Mouse (Mus musculus): Measurements from ENCODE around the gene Pde4a. TPM values are rescaled to one million over a fixed set of nuclear protein-coding genes. Genes with fewer than 3 reads are reported as not detected.

Gene Pde4a
- polyA plus RNA-seq, 1 experiment: 9.5 TPM

- TF ChIP-seq POLR2A (IDR thresholded peaks at IDR 0.05; ENCODE audit: insufficient read depth, low read length): no peak
- H3K4me3 ChIP-seq (ENCODE audit: low read depth, low read length): peak overlapping the region; percentile 72
- peak overlapping the region; percentile 94 for H3K9ac ChIP-seq (ENCODE audit: low read depth, poor library complexity, severe bottlenecking)
- peaks cover 1% of the 10 kb centered on the region for H3K4me1 ChIP-seq (ENCODE audit: control insufficient read depth, insufficient read depth, low read length)
- H3K36me3 ChIP-seq (ENCODE audit: control insufficient read depth, insufficient read depth, low read length, poor library complexity, severe bottlenecking): no peaks in the 10 kb centered on the region
- H3K27ac ChIP-seq (ENCODE audit: insufficient read depth, low read length): peak overlapping the region; percentile 8; the same call in 1 of the 2 replicates
- 0 out of 2 replicates have a peak, but pooled peaks cover 7% of the 10 kb centered on the region for H3K27me3 ChIP-seq (ENCODE audit: control insufficient read depth, insufficient read depth, low read length, poor library complexity, severe bottlenecking)
- H3K9me3 ChIP-seq (replicated peaks; ENCODE audit: control insufficient read depth, insufficient read depth, low read length, poor library complexity, severe bottlenecking): no peaks in the 10 kb centered on the region
These were observed 73.9 kb downstream of the Pde4a start for GRCm38 (mm10) chr9:21239465-21239848.

GRCm38 (mm10) chr9:21241343-21241742 lies 75.8 kb downstream of the Pde4a start:
- H3K27me3 ChIP-seq (ENCODE audit: control insufficient read depth, insufficient read depth, low read length, poor library complexity, severe bottlenecking): 0 out of 2 replicates have a peak, but pooled peaks cover 7% of the 10 kb centered on the region
- peaks cover 1% of the 10 kb centered on the region for H3K4me1 ChIP-seq (ENCODE audit: control insufficient read depth, insufficient read depth, low read length)
- H3K36me3 ChIP-seq (ENCODE audit: control insufficient read depth, insufficient read depth, low read length, poor library complexity, severe bottlenecking): no peaks in the 10 kb centered on the region
- no peak overlapping the region for H3K9ac ChIP-seq (ENCODE audit: low read depth, poor library complexity, severe bottlenecking)
- TF ChIP-seq EP300 (IDR thresholded peaks at IDR 0.05; ENCODE audit: insufficient read depth, low read depth, low read length) (no peak), CTCF (IDR thresholded peaks at IDR 0.05; ENCODE audit: low read depth, low read length) (peak; percentile 95)
- no peaks in the 10 kb centered on the region for H3K9me3 ChIP-seq (replicated peaks; ENCODE audit: control insufficient read depth, insufficient read depth, low read length, poor library complexity, severe bottlenecking)
- H3K27ac ChIP-seq (ENCODE audit: insufficient read depth, low read length): no peak overlapping the region
- H3K4me3 ChIP-seq (ENCODE audit: low read depth, low read length): no peak overlapping the region

- TF ChIP-seq POLR2A (IDR thresholded peaks at IDR 0.05; ENCODE audit: insufficient read depth, low read length): no peak
- TF ChIP-seq EP300 (IDR thresholded peaks at IDR 0.05; ENCODE audit: insufficient read depth, low read depth, low read length): 0 out of 2 replicates have a peak, but pooled peaks have one; percentile 4
- H3K27ac ChIP-seq (ENCODE audit: insufficient read depth, low read length): no peak overlapping the region
- no peaks in the 10 kb centered on the region for H3K36me3 ChIP-seq (ENCODE audit: control insufficient read depth, insufficient read depth, low read length, poor library complexity, severe bottlenecking)
- H3K27me3 ChIP-seq (ENCODE audit: control insufficient read depth, insufficient read depth, low read length, poor library complexity, severe bottlenecking): 0 out of 2 replicates have a peak, but pooled peaks cover 7% of the 10 kb centered on the region
- H3K9ac ChIP-seq (ENCODE audit: low read depth, poor library complexity, severe bottlenecking): peak overlapping the region; percentile 26
- H3K4me3 ChIP-seq (ENCODE audit: low read depth, low read length): peak overlapping the region; percentile 70
- peaks cover 1% of the 10 kb centered on the region for H3K4me1 ChIP-seq (ENCODE audit: control insufficient read depth, insufficient read depth, low read length)
- no peaks in the 10 kb centered on the region for H3K9me3 ChIP-seq (replicated peaks; ENCODE audit: control insufficient read depth, insufficient read depth, low read length, poor library complexity, severe bottlenecking)
These were observed 78.4 kb downstream of the Pde4a start for GRCm38 (mm10) chr9:21243826-21244427.

GRCm38 (mm10) chr9:21244428-21245112 lies 79.1 kb downstream of the Pde4a start:
- H3K27ac ChIP-seq (ENCODE audit: insufficient read depth, low read length): no peak overlapping the region
- peak overlapping the region; percentile 70 for H3K4me3 ChIP-seq (ENCODE audit: low read depth, low read length)
- H3K4me1 ChIP-seq (ENCODE audit: control insufficient read depth, insufficient read depth, low read length): peaks cover 1% of the 10 kb centered on the region
- H3K36me3 ChIP-seq (ENCODE audit: control insufficient read depth, insufficient read depth, low read length, poor library complexity, severe bottlenecking): no peaks in the 10 kb centered on the region
- TF ChIP-seq EP300 (IDR thresholded peaks at IDR 0.05; ENCODE audit: insufficient read depth, low read depth, low read length) (no peak), POLR2A (IDR thresholded peaks at IDR 0.05; ENCODE audit: insufficient read depth, low read length) (no peak), CTCF (IDR thresholded peaks at IDR 0.05; ENCODE audit: low read depth, low read length) (no peak)
- H3K9me3 ChIP-seq (replicated peaks; ENCODE audit: control insufficient read depth, insufficient read depth, low read length, poor library complexity, severe bottlenecking): no peaks in the 10 kb centered on the region
- H3K27me3 ChIP-seq (ENCODE audit: control insufficient read depth, insufficient read depth, low read length, poor library complexity, severe bottlenecking): 0 out of 2 replicates have a peak, but pooled peaks cover 7% of the 10 kb centered on the region
- H3K9ac ChIP-seq (ENCODE audit: low read depth, poor library complexity, severe bottlenecking): peak overlapping the region; percentile 26

GRCm38 (mm10) chr9:21245113-21245487 lies 79.6 kb downstream of the Pde4a start:
- TF ChIP-seq POLR2A (IDR thresholded peaks at IDR 0.05; ENCODE audit: insufficient read depth, low read length) (no peak), CTCF (IDR thresholded peaks at IDR 0.05; ENCODE audit: low read depth, low read length) (no peak), EP300 (IDR thresholded peaks at IDR 0.05; ENCODE audit: insufficient read depth, low read depth, low read length) (no peak)
- Histone ChIP-seq H3K9ac (ENCODE audit: low read depth, poor library complexity, severe bottlenecking) (peak overlapping the region; percentile 26), H3K27ac (ENCODE audit: insufficient read depth, low read length) (no peak overlapping the region), H3K9me3 (replicated peaks; ENCODE audit: control insufficient read depth, insufficient read depth, low read length, poor library complexity, severe bottlenecking) (no peaks in the 10 kb centered on the region), H3K4me3 (ENCODE audit: low read depth, low read length) (peak overlapping the region; percentile 70), H3K27me3 (ENCODE audit: control insufficient read depth, insufficient read depth, low read length, poor library complexity, severe bottlenecking) (0 out of 2 replicates have a peak, but pooled peaks cover 7% of the 10 kb centered on the region), H3K4me1 (ENCODE audit: control insufficient read depth, insufficient read depth, low read length) (peaks cover 1% of the 10 kb centered on the region), H3K36me3 (ENCODE audit: control insufficient read depth, insufficient read depth, low read length, poor library complexity, severe bottlenecking) (no peaks in the 10 kb centered on the region)

- Histone ChIP-seq H3K4me3 (ENCODE audit: low read depth, low read length) (no peak overlapping the region), H3K27ac (ENCODE audit: insufficient read depth, low read length) (no peak overlapping the region), H3K9me3 (replicated peaks; ENCODE audit: control insufficient read depth, insufficient read depth, low read length, poor library complexity, severe bottlenecking) (no peaks in the 10 kb centered on the region), H3K4me1 (ENCODE audit: control insufficient read depth, insufficient read depth, low read length) (peaks cover 4% of the 10 kb centered on the region), H3K9ac (ENCODE audit: low read depth, poor library complexity, severe bottlenecking) (no peak overlapping the region), H3K27me3 (ENCODE audit: control insufficient read depth, insufficient read depth, low read length, poor library complexity, severe bottlenecking) (0 out of 2 replicates have a peak, but pooled peaks cover 7% of the 10 kb centered on the region), H3K36me3 (ENCODE audit: control insufficient read depth, insufficient read depth, low read length, poor library complexity, severe bottlenecking) (no peaks in the 10 kb centered on the region)
- no peak for TF ChIP-seq EP300 (IDR thresholded peaks at IDR 0.05; ENCODE audit: insufficient read depth, low read depth, low read length)
- no peak for TF ChIP-seq POLR2A (IDR thresholded peaks at IDR 0.05; ENCODE audit: insufficient read depth, low read length)
- TF ChIP-seq CTCF (IDR thresholded peaks at IDR 0.05; ENCODE audit: low read depth, low read length): no peak
These were observed 80.8 kb downstream of the Pde4a start for GRCm38 (mm10) chr9:21246342-21246741.

Data from ES-Bruce4 (cell line).